ENCODE assay signal across 22 mouse cellular contexts in the genomic region with DNA sequence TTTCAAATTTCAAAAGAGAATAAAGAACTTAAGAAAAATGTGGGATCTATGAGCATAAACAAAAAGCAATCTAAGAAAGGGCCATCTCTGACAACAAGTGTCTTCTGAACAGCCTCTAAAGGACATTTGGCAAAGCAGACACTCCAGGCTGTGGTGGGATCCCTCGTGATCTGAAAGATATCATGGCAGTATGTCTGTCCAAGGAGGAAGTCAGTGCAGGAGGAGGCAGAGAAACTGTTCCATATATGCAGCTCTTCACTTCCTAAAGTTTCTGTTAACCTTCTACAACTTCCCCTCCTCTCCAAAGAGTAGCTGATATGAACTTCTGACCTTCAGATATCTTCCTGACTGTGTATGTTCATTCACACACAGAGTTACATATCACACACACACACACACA.
DNase-seq lines count a peak whose midpoint lies in the region; ATAC-seq and TF ChIP-seq lines count a peak whose summit lies in the region.
"Had no signal": no experiment of that assay in that cellular context is flagged by ENCODE, and none has a peak within 500 bp of the region (broad histone marks: within the 10 kb centered on the region; RNA-seq: fewer than 3 reads in every experiment).

No protein-coding gene starts in this region.

- TF ChIP-seq CTCF in bone marrow macrophage, adult 2 months (IDR thresholded peaks at IDR 0.05; ENCODE audit: low read depth, low read length) = no peak

- peak; percentile 86 for ATAC-seq in megakaryocyte progenitor cell, adult 5-6 weeks (replicated peaks; ENCODE audit: poor library complexity)
- ATAC-seq: forebrain, embryonic 13.5 days; forebrain, embryonic 16.5 days; Patski had no signal

- H3K4me3 ChIP-seq in bone marrow macrophage, adult 2 months (ENCODE audit: insufficient read depth, low read length) = no peak overlapping the region
- H3K4me3 ChIP-seq in macrophage (ENCODE audit: inconsistent target) = no peak overlapping the region
- H3K4me3 ChIP-seq: forebrain, embryonic 10.5 days; forebrain, embryonic 13.5 days; heart, adult 2 months; heart, embryonic 10.5 days; hindbrain, embryonic 12.5 days; hindbrain, embryonic 15.5 days had no signal

- WGBS in macrophage (ENCODE audit: missing documents) = 0% methylated on average over 1 of the region's 1 CpGs

- H3K79me2 ChIP-seq in macrophage (ENCODE audit: inconsistent target) = peaks cover 85% of the 10 kb centered on the region

- peak overlapping the region; percentile 65 for H3K27ac ChIP-seq in bone marrow macrophage, adult 2 months (ENCODE audit: insufficient read depth, low read depth, low read length)
- H3K27ac ChIP-seq in macrophage = peak overlapping the region; percentile 84
- H3K27ac ChIP-seq: forebrain, embryonic 10.5 days; forebrain, embryonic 13.5 days; heart, adult 2 months; heart, embryonic 10.5 days; hindbrain, embryonic 12.5 days; hindbrain, embryonic 15.5 days had no signal

- no peaks in the 10 kb centered on the region for H3K36me3 ChIP-seq in macrophage (ENCODE audit: inconsistent target)
- H3K36me3 ChIP-seq: forebrain, embryonic 10.5 days; heart, embryonic 10.5 days; hindbrain, embryonic 12.5 days; hindbrain, embryonic 15.5 days had no signal

- DNase-seq in 416B (ENCODE audit: low read depth) = peak; percentile 49
- DNase-seq in frontal cortex, adult 2 months (ENCODE audit: extremely low spot score in 1 of 2, low spot score in 1 of 2) = no peak
- no peak for DNase-seq in thymus, postnatal 25 days
- DNase-seq in adrenal gland, adult 18-20 months (ENCODE audit: low spot score in 2 of 2) = no peak
- DNase-seq: adrenal gland, adult 2 months; adrenal gland, postnatal 14 days; cerebellum, adult 11-12 months; cerebellum, adult 8-10 months; cerebellum, postnatal 10 days; cerebellum, postnatal 36 days; gastrocnemius, postnatal 25 days; heart, adult 2 months had no signal

- no peak for TF ChIP-seq POLR2A in bone marrow macrophage, adult 2 months (IDR thresholded peaks at IDR 0.05; ENCODE audit: borderline replicate concordance, low read depth, low read length)

- H3K4me1 ChIP-seq in bone marrow macrophage, adult 2 months (ENCODE audit: control insufficient read depth, insufficient read depth, low read length) = peaks cover 23% of the 10 kb centered on the region
- H3K4me1 ChIP-seq: forebrain, embryonic 10.5 days; forebrain, embryonic 13.5 days; hindbrain, embryonic 12.5 days; hindbrain, embryonic 15.5 days had no signal
